Mouse (Mus musculus) kidney, postnatal 4 days (tissue): ENCODE data around the gene Grhpr.
"Not testable (repeated sequence)": the region's sequence is repeated elsewhere in the genome, so short reads cannot be mapped to it uniquely, and the experiment has no call there.

Source experiments
- DNase-seq, 2 experiments: peaks; one replicate each; pipeline ENCODE4 v3.0.0; 2021; ENCODE audit warnings: mixed read lengths in 2 of 2

The Grhpr gene

GRCm38 (mm10) chr4:44976026-44976615, 5.1 kb upstream of the Grhpr start:
- no peak for DNase-seq

- DNase-seq, result no peak
Measured at GRCm38 (mm10) chr4:44976921-44977710, 4.1 kb upstream of the Grhpr start.

- no peak for DNase-seq
Measured at GRCm38 (mm10) chr4:44978175-44978574, 3.0 kb upstream of the Grhpr start.

- peak; percentile 50 to 61 for DNase-seq
Measured at GRCm38 (mm10) chr4:44979794-44980338, 1.3 kb upstream of the Grhpr start.

GRCm38 (mm10) chr4:44981974-44982287, 736 bp downstream of the Grhpr start:
- DNase-seq, result peak in 1 of 2 experiments; percentile 50

- peak in 1 of 2 experiments; percentile 19 for DNase-seq
Measured at GRCm38 (mm10) chr4:44982440-44983130, 1.4 kb downstream of the Grhpr start.

DNA sequence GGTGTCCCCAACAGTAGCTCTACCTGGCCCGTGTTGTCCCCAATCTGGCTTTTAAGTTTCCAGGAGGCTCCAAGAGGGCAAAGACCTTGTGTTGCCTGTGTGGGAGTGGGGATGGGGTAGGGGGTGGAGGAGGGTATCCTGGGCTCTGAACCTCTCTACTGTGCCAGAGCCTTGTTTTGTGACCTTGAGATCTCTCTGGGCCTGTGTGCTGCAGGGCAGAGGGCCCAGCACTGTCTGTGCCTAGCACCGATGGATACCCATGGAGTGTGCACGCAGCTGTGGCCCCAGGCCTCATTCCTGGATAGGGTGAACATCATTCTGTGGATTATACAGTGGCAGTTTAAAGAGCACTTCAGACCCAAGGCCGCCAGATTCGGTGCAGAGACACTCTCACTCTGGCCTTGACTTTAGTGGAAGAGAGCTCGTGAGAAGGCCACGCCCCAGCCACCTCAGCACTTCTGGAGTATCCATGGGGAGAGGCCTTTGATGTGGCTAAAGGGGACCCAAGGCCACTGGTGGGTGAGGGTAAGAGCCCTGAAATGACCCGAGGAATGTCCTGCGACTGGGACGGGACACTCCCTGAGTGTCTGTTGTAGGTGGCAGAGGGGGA, 2.0 kb downstream of the Grhpr start:
- DNase-seq, result no peak

DNA sequence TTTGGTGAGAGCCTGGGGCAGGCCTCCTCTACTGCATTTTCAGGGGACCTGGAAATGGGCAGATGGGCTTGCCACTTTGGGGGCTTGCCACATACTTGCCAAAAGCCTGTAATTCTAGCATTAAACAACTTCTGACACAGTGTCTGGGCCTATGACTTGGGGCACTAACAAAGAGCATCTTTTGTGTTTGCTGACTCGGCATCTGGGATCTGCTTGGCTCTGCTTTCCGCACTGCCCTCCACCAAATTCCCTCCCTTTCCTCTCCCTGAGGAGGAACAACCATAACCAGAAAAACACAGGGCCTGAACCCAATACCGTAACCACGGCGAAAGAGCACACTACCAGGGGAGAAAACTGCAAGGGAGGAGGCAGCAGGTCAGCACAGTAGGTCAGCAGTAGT, 9.4 kb downstream of the Grhpr start:
- no peak for DNase-seq

DNA sequence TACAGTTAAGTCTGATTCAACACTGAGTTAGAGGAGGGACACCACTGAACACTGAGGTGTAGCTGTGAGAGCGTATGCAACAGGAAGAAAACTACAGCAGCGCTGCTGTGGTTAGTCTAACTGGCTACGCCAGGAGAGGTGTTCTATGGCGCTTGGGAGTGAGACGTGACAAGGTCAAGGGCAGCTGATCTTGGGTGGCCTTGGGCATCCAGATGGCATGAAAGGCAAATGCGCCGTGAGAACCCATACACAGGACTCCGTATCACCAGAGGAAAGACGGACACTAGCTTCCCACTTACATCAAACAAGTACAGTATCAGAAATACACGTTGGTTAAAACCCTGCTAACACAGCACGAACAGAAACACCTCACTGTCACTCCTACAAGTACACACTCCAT, 11.1 kb downstream of the Grhpr start:
- not testable (repeated sequence) for DNase-seq

DNA sequence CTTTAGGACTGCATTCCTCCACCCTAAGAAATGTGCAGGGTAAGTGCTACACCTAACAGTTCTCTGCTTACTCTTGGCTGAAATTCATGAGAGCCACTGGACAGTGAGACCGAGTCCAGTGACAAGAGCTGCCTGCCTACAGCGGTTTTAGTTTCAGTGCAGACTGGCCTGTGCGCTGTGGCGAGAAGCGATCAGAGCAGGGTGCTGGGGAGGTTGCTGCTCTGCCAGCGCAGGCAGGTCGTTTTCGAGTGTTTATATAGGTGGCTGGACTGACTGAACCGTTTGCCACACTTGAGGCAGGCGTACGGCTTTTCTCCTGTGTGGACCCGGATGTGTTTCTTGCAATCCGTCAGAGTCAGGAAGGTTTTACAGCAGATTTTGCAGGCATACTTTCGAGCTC, 12.0 kb downstream of the Grhpr start:
- DNase-seq, result not testable (repeated sequence)

GRCm38 (mm10) chr4:44993847-44994246, 12.7 kb downstream of the Grhpr start:
- DNase-seq, result no peak

DNA sequence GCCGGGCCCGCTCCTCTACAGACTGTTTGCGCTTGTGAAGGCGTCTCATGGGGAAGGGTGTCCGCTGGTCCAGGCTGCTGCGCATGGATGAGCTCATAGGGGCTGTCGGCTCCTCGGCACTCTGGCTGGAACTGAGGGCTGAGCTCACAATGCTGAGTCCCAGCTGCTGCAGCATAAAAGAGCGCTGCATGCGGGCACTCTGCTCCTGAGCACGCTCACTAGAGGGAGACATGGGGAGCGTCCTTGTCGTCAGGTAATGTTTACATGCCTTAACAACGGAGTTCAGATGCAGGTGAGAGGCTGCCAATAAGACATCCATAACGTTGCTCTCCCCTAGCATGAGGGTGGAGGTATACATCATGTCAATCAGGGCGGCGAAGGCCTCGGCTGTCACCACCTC, 13.6 kb downstream of the Grhpr start:
- no peak for DNase-seq

- no peak for DNase-seq
Measured at GRCm38 (mm10) chr4:44998071-44998470, 16.9 kb downstream of the Grhpr start.

GRCm38 (mm10) chr4:45000001-45000400, 18.8 kb downstream of the Grhpr start:
- no peak for DNase-seq

DNA sequence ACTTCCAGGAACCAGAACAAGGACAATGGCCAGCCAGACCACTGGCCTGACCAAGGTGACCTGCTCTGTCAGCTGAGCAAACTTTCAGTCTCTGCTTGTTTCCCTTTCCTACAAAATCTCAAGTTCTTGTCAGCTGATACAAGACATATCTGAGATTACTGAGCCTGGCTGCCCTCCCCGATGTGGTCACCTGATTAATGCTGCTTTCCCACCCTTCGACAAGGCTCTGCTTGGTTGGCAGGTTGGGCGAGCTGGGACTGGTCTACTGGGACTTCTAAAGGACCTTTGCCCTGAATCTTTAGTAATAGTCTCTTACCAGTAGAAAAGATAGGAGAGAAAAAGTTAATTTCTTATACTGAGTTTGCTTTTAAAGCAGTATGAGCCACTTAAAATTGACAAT, 24.3 kb downstream of the Grhpr start:
- peak in 1 of 2 experiments; percentile 36 for DNase-seq

- DNase-seq, result peak in 1 of 2 experiments; percentile 23
Measured at GRCm38 (mm10) chr4:45010806-45011415, 29.7 kb downstream of the Grhpr start.

DNA sequence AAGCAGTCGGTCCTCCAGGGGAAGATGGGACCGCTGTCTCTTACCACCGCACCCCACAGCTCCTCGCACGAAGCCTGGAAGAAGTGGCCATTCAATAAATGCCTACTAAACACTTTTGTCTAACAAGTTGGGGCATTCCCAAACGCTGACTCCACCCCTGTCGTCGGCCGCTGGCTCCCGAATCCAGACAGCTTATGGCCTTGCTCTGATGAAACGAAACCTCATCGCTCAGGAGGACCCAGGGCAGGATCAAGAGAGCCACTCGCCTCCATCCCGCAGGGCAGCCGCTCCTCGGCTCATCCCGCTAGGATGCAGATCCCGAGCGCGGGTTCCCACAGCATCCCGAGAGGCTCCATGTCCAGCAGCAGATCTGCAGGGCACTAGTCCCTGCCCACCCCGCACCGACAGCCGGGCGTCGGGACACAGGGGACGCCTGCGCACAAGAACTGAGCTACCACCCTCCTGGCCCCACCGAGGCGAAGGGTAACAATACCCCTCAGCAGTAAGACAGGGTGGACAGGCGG, 30.4 kb downstream of the Grhpr start:
- DNase-seq, result no peak

- DNase-seq, result peak; percentile 98 to 99
Measured at GRCm38 (mm10) chr4:45012105-45012975, 31.1 kb downstream of the Grhpr start, which contains the start of gene Zbtb5. TSS of gene Zbtb5 (minus strand) at chr4:45012412.

- DNase-seq, result no peak
Measured at GRCm38 (mm10) chr4:45013031-45013431, 31.8 kb downstream of the Grhpr start.

- DNase-seq, result no peak
Measured at GRCm38 (mm10) chr4:45013537-45013936, 32.3 kb downstream of the Grhpr start.

DNA sequence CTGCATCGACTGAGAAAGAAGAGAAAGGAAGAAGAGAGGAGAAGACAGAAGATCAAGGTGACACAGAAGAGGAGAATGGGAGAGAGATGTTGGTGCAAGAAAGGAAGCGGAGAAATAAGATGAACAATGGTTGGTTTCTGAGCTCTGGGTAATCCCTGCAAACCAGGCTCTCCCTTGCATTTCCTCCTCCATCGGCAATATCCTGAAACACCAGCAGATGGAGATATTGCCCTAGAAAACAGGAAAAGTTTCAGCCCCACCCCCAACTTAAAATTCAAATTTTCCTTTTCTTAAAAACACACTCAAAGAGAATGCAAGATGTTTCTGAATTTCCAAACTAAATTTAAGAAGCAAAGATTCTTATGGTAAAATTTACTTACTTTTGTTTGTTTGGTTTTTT, 34.4 kb downstream of the Grhpr start:
- DNase-seq, result peak; percentile 57 to 68
